ENCODE assay signal across 17 mouse cellular contexts in the genomic region with DNA sequence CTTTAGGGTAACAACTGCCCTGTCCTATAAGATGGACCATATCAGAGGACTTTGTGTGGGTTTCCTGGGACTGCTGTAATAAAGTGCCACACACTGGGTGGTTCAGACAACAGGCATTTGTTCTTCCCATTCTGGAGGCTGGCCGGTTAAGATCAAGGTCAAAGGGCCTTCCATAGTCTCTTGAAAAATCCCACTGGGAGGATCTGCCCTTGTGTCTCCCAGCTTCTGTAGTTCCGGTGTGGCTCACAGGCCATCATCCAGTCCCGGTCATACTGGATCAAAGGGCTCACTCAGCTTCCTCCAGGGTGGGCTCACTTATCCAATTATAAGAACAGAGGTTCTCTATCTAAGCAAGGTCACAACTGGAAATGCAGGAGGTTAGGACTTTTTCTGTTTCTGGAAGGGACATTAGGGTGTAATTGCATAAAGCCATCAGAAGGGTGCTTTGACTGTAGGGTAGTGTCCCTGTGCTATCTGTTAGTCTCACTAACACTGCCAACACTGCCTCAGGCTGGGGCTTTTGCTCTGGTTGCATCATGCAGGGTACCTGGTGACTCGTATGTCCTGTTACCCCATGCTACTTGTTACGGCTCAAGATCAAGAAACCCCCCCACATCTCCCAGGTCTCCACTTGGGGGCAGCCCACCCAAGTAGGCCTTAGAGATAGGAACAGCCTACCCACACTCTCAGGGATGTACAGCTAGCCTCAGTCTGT. TPM values are rescaled to one million over a fixed set of nuclear protein-coding genes. Genes with fewer than 3 reads are reported as not detected.
A peak's percentile ranks its signal among the peaks of the same experiment; 100 is the strongest.
DNase-seq lines count a peak whose midpoint lies in the region; ATAC-seq and TF ChIP-seq lines count a peak whose summit lies in the region.
"Had no signal": no experiment of that assay in that cellular context is flagged by ENCODE, and none has a peak within 500 bp of the region (broad histone marks: within the 10 kb centered on the region; RNA-seq: fewer than 3 reads in every experiment).

No protein-coding gene starts in this region.

- DNase-seq in heart, postnatal 0 days (ENCODE audit: low spot score) = no peak
- DNase-seq in 3T3-L1 (ENCODE audit: low read depth, low spot score) (peak; percentile 97), ES-CJ7 (ENCODE audit: low read depth, low spot score) (peak; percentile 14)
- DNase-seq: cerebellum, postnatal 14 days; forebrain, postnatal 0 days; gastrocnemius, postnatal 14 days; kidney, adult 11 months; left cerebral cortex, postnatal 4 days had no signal

- WGBS in heart, postnatal 0 days = 85% methylated on average over 5 of the region's 5 CpGs
- WGBS in heart, embryonic 12.5 days = 78% methylated on average over 5 of the region's 5 CpGs

- ATAC-seq in heart, postnatal 0 days (ENCODE audit: insufficient read depth, low read depth) = no peak
- ATAC-seq in heart, embryonic 12.5 days (ENCODE audit: insufficient number of reproducible peaks, low FRiP score) = no peak
- ATAC-seq in erythroid progenitor cell, adult 5-6 weeks (replicated peaks; ENCODE audit: low FRiP score, poor library complexity, severe bottlenecking) = no peak
- no peak for ATAC-seq in monocyte, adult 5-6 weeks (replicated peaks; ENCODE audit: insufficient number of reproducible peaks, low FRiP score, low TSS enrichment, poor library complexity, severe bottlenecking)
- ATAC-seq: CD4-positive, CD25-positive, alpha-beta regulatory T cell, adult 4 months; forebrain, postnatal 0 days had no signal

- H3K27ac ChIP-seq in heart, postnatal 0 days (ENCODE audit: low read depth) = peak overlapping the region; percentile 28; the same call in 1 of the 2 replicates
- no peak overlapping the region for H3K27ac ChIP-seq in heart, embryonic 12.5 days (ENCODE audit: poor library complexity, severe bottlenecking)
- H3K27ac ChIP-seq in embryonic fibroblast, embryonic 13.5 days (ENCODE audit: insufficient read depth, low read length) = peak overlapping the region; percentile 92
- H3K27ac ChIP-seq: heart, embryonic 13.5 days; hindbrain, embryonic 13.5 days had no signal

- H3K4me1 ChIP-seq in heart, postnatal 0 days (ENCODE audit: control insufficient read depth, insufficient read depth) = peaks cover 32% of the 10 kb centered on the region
- H3K4me1 ChIP-seq in heart, embryonic 12.5 days (replicated peaks) = peaks cover 44% of the 10 kb centered on the region
- H3K4me1 ChIP-seq in embryonic fibroblast, embryonic 13.5 days (ENCODE audit: control insufficient read depth, insufficient read depth, low read length) = peaks cover 19% of the 10 kb centered on the region

- no peaks in the 10 kb centered on the region for H3K9me3 ChIP-seq in heart, postnatal 0 days (replicated peaks; ENCODE audit: control insufficient read depth, low read length)
- no peaks in the 10 kb centered on the region for H3K9me3 ChIP-seq in heart, embryonic 12.5 days (replicated peaks)
- H3K9me3 ChIP-seq: heart, embryonic 13.5 days; hindbrain, embryonic 13.5 days had no signal

- TF ChIP-seq EP300 in heart, postnatal 0 days (IDR thresholded peaks at IDR 0.05; ENCODE audit: low read depth) = no peak

- no peak overlapping the region for H3K4me2 ChIP-seq in heart, postnatal 0 days (ENCODE audit: low read depth, low read length)
- H3K4me2 ChIP-seq in heart, embryonic 12.5 days = no peak overlapping the region
- H3K4me2 ChIP-seq: heart, embryonic 13.5 days; hindbrain, embryonic 13.5 days; liver, embryonic 11.5 days had no signal

- TF ChIP-seq POLR2A in embryonic fibroblast, embryonic 13.5 days (IDR thresholded peaks at IDR 0.05; ENCODE audit: low read depth, low read length) = no peak

- H3K4me3 ChIP-seq in heart, postnatal 0 days (ENCODE audit: low read depth, low read length) = no peak overlapping the region
- no peak overlapping the region for H3K4me3 ChIP-seq in heart, embryonic 12.5 days
- H3K4me3 ChIP-seq in embryonic fibroblast, embryonic 13.5 days (ENCODE audit: insufficient read depth, low read length) = no peak overlapping the region
- H3K4me3 ChIP-seq: erythroblast, embryonic 14.5 days; heart, embryonic 13.5 days; hindbrain, embryonic 13.5 days had no signal

- no peaks in the 10 kb centered on the region for H3K27me3 ChIP-seq in heart, postnatal 0 days (ENCODE audit: control insufficient read depth, insufficient read depth, low read length)
- H3K27me3 ChIP-seq in heart, embryonic 12.5 days (replicated peaks) = no peaks in the 10 kb centered on the region
- H3K27me3 ChIP-seq: heart, embryonic 13.5 days; hindbrain, embryonic 13.5 days had no signal

- TF ChIP-seq CTCF in heart, postnatal 0 days (IDR thresholded peaks at IDR 0.05; ENCODE audit: low read depth) = no peak
- no peak for TF ChIP-seq CTCF in embryonic fibroblast, embryonic 13.5 days (IDR thresholded peaks at IDR 0.05; ENCODE audit: borderline replicate concordance, insufficient read depth, low read length)

- no peak overlapping the region for H3K9ac ChIP-seq in heart, postnatal 0 days (replicated peaks; ENCODE audit: low read depth, low read length)
- no peak overlapping the region for H3K9ac ChIP-seq in heart, embryonic 12.5 days
- H3K9ac ChIP-seq: forebrain, postnatal 0 days; heart, embryonic 13.5 days; hindbrain, embryonic 13.5 days had no signal

- 0 out of 2 replicates have a peak, but pooled peaks cover 4% of the 10 kb centered on the region for H3K36me3 ChIP-seq in heart, postnatal 0 days (replicated peaks; ENCODE audit: control insufficient read depth, insufficient read depth, low read length)
- peaks cover 6% of the 10 kb centered on the region for H3K36me3 ChIP-seq in heart, embryonic 12.5 days
- H3K36me3 ChIP-seq: hindbrain, embryonic 13.5 days had no signal

RNA-seq across cellular contexts. Expression of a gene that starts 51.9 kb away (rescaled TPM):
- 14.7 and 15.9 TPM in 2 replicates for total RNA-seq in heart, postnatal 0 days (2014; rRNA removed; ENCODE audit: low replicate concordance)
- 4.1 and 4.8 TPM in 2 replicates for polyA plus RNA-seq in heart, postnatal 0 days (2015; fragmentation: Nextera tagmentation; extraction: Ambion mirVana)
- 3.8 and 3.9 TPM in 2 replicates for polyA plus RNA-seq in heart, embryonic 12.5 days (2016; fragmentation: Nextera tagmentation; extraction: Ambion mirVana)
- 19.9 and 22.1 TPM in 2 replicates for polyA plus RNA-seq in embryonic fibroblast, embryonic 13.5 days (2011; ENCODE audit: insufficient read length, low read depth, missing spikeins)
- total RNA-seq in erythroid progenitor cell, adult 5-6 weeks (2015; ENCODE audit: low replicate concordance) = 1.8 and 6.3 TPM in 2 replicates
- 2.7 TPM in 1 of 2 replicates, not detected in the other for total RNA-seq in erythroid progenitor cell, adult 5-6 weeks (2017; ENCODE audit: low replicate concordance)
- total RNA-seq in monocyte, adult 5-6 weeks (2017) = 0.29 to 4.9 TPM (median 1.4 TPM) in 3 replicates
- polyA plus RNA-seq: erythroblast, embryonic 14.5 days had no signal
